Mouse (Mus musculus): Measurements from ENCODE around the gene Gm10277. TPM values are rescaled to one million over a fixed set of nuclear protein-coding genes. Genes with fewer than 3 reads are reported as not detected.

Gm10277 gene
- polyA plus RNA-seq, 1 experiment from 2014 or later: 0.53 TPM

DNA sequence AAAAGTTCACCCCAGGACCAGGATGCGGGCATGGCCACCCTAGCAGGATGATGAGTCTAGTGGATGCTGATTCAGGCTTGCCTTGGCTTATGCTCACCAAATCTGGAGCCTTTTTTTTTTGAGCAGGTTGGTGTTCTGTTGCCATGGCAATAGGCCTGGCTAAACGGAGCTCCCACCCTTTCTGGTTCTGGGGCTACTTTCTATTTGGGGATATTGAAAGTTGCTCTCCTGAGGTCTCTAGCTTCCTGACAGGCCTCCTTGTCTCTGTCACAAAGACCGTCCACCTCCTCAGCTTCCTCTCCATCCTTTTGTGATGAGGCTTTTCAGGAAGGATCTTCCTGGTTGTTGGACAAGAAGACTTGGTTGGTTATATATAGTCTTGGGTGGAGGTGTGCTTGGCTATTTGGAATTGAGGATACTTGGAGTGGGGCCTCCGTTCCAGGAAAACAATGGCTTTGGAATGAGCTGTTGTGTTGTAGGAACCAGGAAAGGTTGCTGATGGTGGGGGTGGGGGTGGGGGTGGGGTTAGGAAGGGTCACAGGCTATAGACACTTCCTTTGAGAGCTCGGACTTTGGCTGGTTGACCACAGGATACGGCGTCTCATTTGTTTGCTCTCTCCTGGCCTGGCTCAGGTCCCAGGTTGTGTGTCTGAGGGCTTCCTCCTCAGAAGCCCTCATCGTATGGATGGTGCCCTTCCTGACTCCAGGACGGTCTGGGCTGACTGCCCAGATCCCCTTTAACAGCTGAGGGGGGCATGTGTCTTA lies 22.7 kb downstream of the Gm10277 start:
- Histone ChIP-seq H3K4me1 (replicated peaks; ENCODE audit: control insufficient read depth, insufficient read depth, low read length) (peaks cover 12% of the 10 kb centered on the region), H3K9me3 (ENCODE audit: control insufficient read depth) (no peaks in the 10 kb centered on the region), H3K27ac (ENCODE audit: low read depth, low read length) (peak overlapping the region; percentile 94), H3K27me3 (replicated peaks; ENCODE audit: control insufficient read depth, insufficient read depth, low read length) (no peaks in the 10 kb centered on the region), H3K4me3 (ENCODE audit: low read depth, low read length) (0 out of 2 replicates have a peak overlapping the region, but pooled peaks have one; percentile 3), H3K4me2 (replicated peaks; ENCODE audit: low read depth) (peak overlapping the region; percentile 91), H3K9ac (ENCODE audit: low read depth, low read length) (peak overlapping the region; percentile 66; the same call in 1 of the 2 replicates), H3K36me3 (ENCODE audit: control insufficient read depth, insufficient read depth) (no peaks in the 10 kb centered on the region)
- no peak for ATAC-seq
- 34% methylated on average over 9 of the region's 9 CpGs for whole genome bisulfite sequencing
- TF ChIP-seq CTCF (IDR thresholded peaks at IDR 0.05; ENCODE audit: low read depth): no peak

GRCm38 (mm10) chr11:77763673-77764340 lies 23.7 kb downstream of the Gm10277 start:
- Histone ChIP-seq H3K4me1 (replicated peaks; ENCODE audit: control insufficient read depth, insufficient read depth, low read length) (peaks cover 12% of the 10 kb centered on the region), H3K4me2 (replicated peaks; ENCODE audit: low read depth) (peak overlapping the region; percentile 91), H3K36me3 (ENCODE audit: control insufficient read depth, insufficient read depth) (no peaks in the 10 kb centered on the region), H3K9me3 (ENCODE audit: control insufficient read depth) (no peaks in the 10 kb centered on the region), H3K27ac (ENCODE audit: low read depth, low read length) (peak overlapping the region; percentile 94), H3K9ac (ENCODE audit: low read depth, low read length) (peak overlapping the region; percentile 94), H3K4me3 (ENCODE audit: low read depth, low read length) (peak overlapping the region; percentile 87), H3K27me3 (replicated peaks; ENCODE audit: control insufficient read depth, insufficient read depth, low read length) (no peaks in the 10 kb centered on the region)
- peak; percentile 45 for ATAC-seq
- WGBS: 5% methylated on average over 26 of the region's 26 CpGs
- TF ChIP-seq CTCF (IDR thresholded peaks at IDR 0.05; ENCODE audit: low read depth): no peak

- H3K4me3 ChIP-seq (ENCODE audit: low read depth, low read length): peak within 1 kb of the TSS; percentile 87
- peak within 1 kb of the TSS; percentile 94 for H3K27ac ChIP-seq (ENCODE audit: low read depth, low read length)
- peaks cover 12% of the 10 kb centered on the region for H3K4me1 ChIP-seq (replicated peaks; ENCODE audit: control insufficient read depth, insufficient read depth, low read length)
- ATAC-seq: peak; percentile 69
- WGBS: 3% methylated on average over 65 of the region's 79 CpGs
- peak within 1 kb of the TSS; percentile 91 for H3K4me2 ChIP-seq (replicated peaks; ENCODE audit: low read depth)
- no peaks in the 10 kb centered on the region for H3K9me3 ChIP-seq (ENCODE audit: control insufficient read depth)
- no peaks in the 10 kb centered on the region for H3K27me3 ChIP-seq (replicated peaks; ENCODE audit: control insufficient read depth, insufficient read depth, low read length)
- TF ChIP-seq CTCF (IDR thresholded peaks at IDR 0.05; ENCODE audit: low read depth): peak; percentile 74
- no peaks in the 10 kb centered on the region for H3K36me3 ChIP-seq (ENCODE audit: control insufficient read depth, insufficient read depth)
- H3K9ac ChIP-seq (ENCODE audit: low read depth, low read length): peak within 1 kb of the TSS; percentile 94
Measured at GRCm38 (mm10) chr11:77762783-77763672, 24.5 kb downstream of the Gm10277 start, which contains the start of gene Myo18a. Myo18a (plus strand) TSS chr11:77763246.

- Histone ChIP-seq H3K27ac (ENCODE audit: low read depth, low read length) (no peak overlapping the region), H3K4me1 (replicated peaks; ENCODE audit: control insufficient read depth, insufficient read depth, low read length) (no peaks in the 10 kb centered on the region), H3K36me3 (ENCODE audit: control insufficient read depth, insufficient read depth) (no peaks in the 10 kb centered on the region), H3K4me2 (replicated peaks; ENCODE audit: low read depth) (no peak overlapping the region), H3K27me3 (replicated peaks; ENCODE audit: control insufficient read depth, insufficient read depth, low read length) (no peaks in the 10 kb centered on the region), H3K9me3 (ENCODE audit: control insufficient read depth) (no peaks in the 10 kb centered on the region), H3K4me3 (ENCODE audit: low read depth, low read length) (no peak overlapping the region), H3K9ac (ENCODE audit: low read depth, low read length) (no peak overlapping the region)
- ATAC-seq: no peak
- TF ChIP-seq CTCF (IDR thresholded peaks at IDR 0.05; ENCODE audit: low read depth): no peak
- 89% methylated on average over 4 of the region's 4 CpGs for WGBS
Measured at GRCm38 (mm10) chr11:77760031-77760430, 27.5 kb downstream of the Gm10277 start.

DNA sequence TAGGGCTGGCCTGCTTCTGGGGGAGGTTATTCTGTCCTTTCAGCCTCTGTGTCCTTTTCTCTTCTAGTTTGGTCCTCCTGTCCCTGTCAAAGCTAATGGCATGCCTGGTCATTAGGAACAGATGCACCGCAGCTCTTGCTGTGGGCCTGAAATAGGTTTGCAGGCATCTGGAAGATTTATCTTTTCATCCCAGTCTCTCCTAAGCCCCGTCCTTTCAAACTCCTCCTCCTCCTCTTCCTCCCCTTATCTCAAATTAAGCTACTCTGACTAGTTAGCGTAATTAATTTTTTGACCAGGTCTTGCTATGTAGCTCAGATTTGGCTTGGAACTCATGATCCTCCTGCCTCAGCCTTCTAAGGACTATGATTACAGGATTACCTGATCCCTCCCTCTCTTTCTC lies 34.1 kb downstream of the Gm10277 start:
- no peak overlapping the region for H3K27ac ChIP-seq (ENCODE audit: low read depth, low read length)
- H3K4me2 ChIP-seq (replicated peaks; ENCODE audit: low read depth): no peak overlapping the region
- no peak overlapping the region for H3K4me3 ChIP-seq (ENCODE audit: low read depth, low read length)
- H3K9ac ChIP-seq (ENCODE audit: low read depth, low read length): no peak overlapping the region
- H3K27me3 ChIP-seq (replicated peaks; ENCODE audit: control insufficient read depth, insufficient read depth, low read length): no peaks in the 10 kb centered on the region
- ATAC-seq: no peak
- no peaks in the 10 kb centered on the region for H3K36me3 ChIP-seq (ENCODE audit: control insufficient read depth, insufficient read depth)
- TF ChIP-seq CTCF (IDR thresholded peaks at IDR 0.05; ENCODE audit: low read depth): no peak
- 81% methylated on average over 3 of the region's 3 CpGs for WGBS
- no peaks in the 10 kb centered on the region for H3K4me1 ChIP-seq (replicated peaks; ENCODE audit: control insufficient read depth, insufficient read depth, low read length)
- no peaks in the 10 kb centered on the region for H3K9me3 ChIP-seq (ENCODE audit: control insufficient read depth)

GRCm38 (mm10) chr11:77752525-77752924 lies 35.0 kb downstream of the Gm10277 start:
- no peaks in the 10 kb centered on the region for H3K27me3 ChIP-seq (replicated peaks; ENCODE audit: control insufficient read depth, insufficient read depth, low read length)
- no peak overlapping the region for H3K27ac ChIP-seq (ENCODE audit: low read depth, low read length)
- no peaks in the 10 kb centered on the region for H3K4me1 ChIP-seq (replicated peaks; ENCODE audit: control insufficient read depth, insufficient read depth, low read length)
- no peak overlapping the region for H3K9ac ChIP-seq (ENCODE audit: low read depth, low read length)
- no peak overlapping the region for H3K4me2 ChIP-seq (replicated peaks; ENCODE audit: low read depth)
- no peaks in the 10 kb centered on the region for H3K9me3 ChIP-seq (ENCODE audit: control insufficient read depth)
- ATAC-seq: peak; percentile 60
- H3K36me3 ChIP-seq (ENCODE audit: control insufficient read depth, insufficient read depth): no peaks in the 10 kb centered on the region
- TF ChIP-seq CTCF (IDR thresholded peaks at IDR 0.05; ENCODE audit: low read depth): no peak
- no peak overlapping the region for H3K4me3 ChIP-seq (ENCODE audit: low read depth, low read length)
- WGBS: 43% methylated on average over 5 of the region's 5 CpGs

Measured in intestine, postnatal 0 days (tissue).